Mouse (Mus musculus) heart, postnatal 4 days (tissue): Measurements from ENCODE around the gene Ttc39b. TPM values are rescaled to one million over a fixed set of nuclear protein-coding genes. Genes with fewer than 3 reads are reported as not detected.

ENCODE experiments used
- DNase-seq: peaks from one replicate; pipeline ENCODE4 v3.0.0; 2021
- total RNA-seq, 2 experiments: library from RNA; stranded (reverse); gene quantifications; 2 replicates each; pipeline ENCODE4 v1.2.3; 2021

Gene Ttc39b
- 10 to 100 TPM; 12.8 to 14.5 TPM for total RNA-seq

DNA sequence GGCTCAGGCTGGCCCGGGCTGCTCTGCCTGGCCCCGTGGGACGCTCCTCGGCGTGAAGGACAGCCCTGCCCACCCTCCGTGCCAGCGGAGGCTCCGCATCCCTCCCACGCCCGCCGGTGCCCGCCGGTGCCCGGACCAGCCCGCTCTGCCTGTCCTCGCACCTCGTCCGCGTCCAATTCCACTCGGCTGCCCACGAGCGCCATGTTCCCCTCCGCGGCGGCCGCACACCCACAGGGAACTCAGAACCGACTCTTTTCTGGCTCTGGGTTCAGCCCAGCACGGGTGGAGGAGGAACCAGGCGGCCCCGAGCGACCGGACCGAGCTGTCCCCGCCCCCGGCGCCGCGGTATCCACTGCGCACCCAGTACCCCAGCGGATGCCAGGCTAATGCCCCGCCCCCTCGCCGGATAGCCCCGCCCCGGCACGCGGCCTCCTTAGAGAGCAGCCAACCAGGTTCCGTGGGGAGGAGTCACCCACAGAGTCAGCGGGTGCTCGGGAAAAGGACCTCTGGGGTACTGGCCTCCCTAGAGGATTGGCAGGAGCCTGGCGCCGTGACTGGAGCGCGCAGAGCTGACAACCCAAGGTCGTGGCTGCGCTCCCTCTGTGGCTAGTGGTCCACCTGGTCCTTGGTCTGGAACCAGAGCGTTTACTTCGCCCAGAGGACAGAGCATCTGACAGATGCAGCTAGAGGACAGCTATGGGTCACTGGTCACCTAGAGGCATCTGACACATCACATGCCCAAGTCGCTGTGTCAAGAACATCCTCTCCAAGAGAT, at the start of gene Ttc39b:
Gene Ttc39b (minus strand): TSS at position 346 of the 775 bp plus-strand sequence.
- peak; percentile 99 for DNase-seq

DNA sequence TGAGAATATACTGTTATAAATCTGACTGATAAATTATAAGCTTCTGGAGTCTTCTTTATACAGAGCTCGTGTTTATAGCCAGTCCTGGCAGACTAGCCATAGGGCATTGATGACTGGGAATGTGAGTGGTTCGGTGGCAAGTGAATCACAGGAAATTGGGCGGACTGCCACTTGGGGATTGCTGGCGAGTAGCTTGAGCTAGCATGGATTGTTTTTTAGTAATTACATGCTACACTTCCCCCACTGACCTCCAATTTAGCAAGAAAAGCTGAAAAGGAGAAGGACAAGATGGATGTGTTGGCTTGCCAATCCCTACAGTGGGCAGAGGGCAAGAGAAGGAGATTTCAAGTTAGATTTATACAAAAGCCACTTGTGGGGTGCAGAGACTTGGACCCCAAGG, 49.3 kb upstream of the Ttc39b start:
- no peak for DNase-seq

DNA sequence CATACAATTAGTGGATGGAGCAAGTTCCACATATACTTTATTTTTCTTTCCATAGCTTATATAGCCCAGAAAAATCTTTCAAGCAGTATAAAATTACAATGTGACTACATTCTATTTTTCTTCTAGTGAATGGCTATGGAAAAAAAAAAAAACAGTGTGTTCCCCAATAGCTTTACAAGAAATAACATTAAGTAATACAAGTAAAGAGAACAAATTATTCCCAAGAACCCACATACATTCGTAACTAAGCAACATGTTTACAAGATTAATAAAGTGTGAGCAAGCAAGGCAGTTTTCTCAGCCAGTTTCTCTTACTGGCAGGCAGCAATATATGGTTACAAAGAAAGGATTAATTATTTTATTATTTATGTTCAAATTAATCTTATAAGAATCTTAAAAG, 33.7 kb upstream of the Ttc39b start:
- no peak for DNase-seq

DNA sequence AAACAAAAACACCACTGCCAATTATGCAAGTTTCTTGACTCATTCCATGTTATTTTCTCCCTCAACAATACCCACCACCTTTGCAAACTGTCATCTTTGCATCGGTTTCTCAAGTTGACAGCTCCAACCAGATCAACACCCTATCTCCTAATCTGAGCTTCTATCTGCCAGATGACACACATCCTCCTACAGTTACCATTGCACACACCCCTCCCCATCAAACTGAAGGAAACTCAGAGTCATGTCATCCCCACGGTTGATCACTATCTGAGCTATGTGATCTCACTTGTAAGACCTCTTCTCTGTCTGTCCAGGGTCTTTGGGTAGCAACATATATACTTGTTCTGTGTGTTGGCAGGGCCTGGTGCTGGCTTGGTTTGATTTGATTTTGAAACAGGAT, 30.7 kb upstream of the Ttc39b start:
- DNase-seq = no peak

DNA sequence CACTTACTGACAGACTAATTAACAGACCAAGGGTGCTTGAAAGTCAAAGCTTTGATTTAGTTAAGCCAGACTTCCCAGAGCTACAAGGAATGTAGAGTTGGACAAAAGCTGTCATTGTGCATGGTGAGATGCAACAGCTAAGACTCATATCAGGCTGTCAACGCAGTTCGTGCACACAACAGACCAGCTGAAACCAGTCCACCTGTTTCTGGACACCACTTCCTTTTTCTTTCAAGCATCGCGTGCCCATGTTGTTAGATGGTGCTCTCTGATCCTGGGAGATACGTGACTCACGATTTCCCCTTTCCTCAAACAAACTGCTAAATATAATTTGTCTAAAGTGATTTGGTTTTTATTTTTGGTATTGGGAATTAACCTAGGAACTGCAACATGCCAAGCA, 29.9 kb upstream of the Ttc39b start:
- peak; percentile 21 for DNase-seq

DNA sequence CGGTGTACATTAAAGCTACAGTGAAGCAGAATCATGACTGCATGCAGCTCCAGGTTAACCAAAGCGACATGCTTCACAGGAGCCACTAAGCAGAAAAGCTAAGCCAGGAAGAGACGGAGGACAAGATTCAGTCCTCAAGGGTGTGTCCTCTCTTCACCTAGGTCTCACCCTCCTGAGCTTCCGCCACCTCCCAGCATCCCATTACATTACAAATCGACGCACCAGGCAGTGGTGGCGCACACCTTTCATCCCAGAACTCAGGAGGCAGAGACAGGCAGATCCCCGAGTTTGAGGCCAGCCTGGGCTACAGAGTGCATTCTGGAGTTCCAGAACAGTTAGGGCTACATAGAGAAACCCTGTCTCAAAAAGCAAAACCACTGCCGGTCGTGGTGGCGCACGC, 29.2 kb upstream of the Ttc39b start:
- DNase-seq = no peak

DNA sequence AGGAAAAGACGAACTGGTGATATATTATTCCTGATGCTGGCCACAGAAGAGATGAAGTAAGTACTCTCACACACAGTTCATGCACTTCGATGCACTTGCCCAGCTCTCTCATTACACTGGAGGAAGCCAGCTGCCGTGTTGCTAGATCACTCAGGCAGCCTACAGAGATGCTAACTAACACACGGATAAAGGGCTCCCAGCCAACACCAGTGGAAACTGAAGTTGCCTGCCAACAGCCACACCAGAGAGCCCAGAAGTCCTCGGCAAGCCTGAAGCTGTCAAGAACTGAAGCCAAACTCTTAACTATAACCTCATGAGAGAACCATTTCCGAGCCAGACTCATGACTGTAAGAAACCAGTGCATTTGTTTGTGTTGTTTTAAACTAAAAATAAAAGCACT, 26.7 kb upstream of the Ttc39b start:
- DNase-seq = peak; percentile 94

DNA sequence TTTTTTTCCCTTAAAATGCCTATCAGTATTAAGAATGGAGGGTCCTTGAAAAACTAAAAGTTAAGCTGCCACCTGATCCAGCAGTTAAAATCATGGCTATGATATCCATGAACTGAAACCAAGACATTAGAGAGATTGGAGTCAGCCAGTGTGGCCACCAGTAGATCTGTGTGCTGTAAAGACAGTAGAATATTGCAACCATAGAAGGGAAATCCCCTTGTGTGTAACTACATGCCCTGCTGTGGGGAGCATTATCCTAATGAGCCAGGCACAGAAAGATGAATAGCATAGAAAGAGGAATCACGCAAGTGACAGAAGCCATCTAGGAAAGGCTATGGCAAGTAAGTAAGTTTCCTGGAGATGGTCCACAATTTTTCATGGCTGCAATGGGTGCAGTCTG, 24.9 kb upstream of the Ttc39b start:
- no peak for DNase-seq

DNA sequence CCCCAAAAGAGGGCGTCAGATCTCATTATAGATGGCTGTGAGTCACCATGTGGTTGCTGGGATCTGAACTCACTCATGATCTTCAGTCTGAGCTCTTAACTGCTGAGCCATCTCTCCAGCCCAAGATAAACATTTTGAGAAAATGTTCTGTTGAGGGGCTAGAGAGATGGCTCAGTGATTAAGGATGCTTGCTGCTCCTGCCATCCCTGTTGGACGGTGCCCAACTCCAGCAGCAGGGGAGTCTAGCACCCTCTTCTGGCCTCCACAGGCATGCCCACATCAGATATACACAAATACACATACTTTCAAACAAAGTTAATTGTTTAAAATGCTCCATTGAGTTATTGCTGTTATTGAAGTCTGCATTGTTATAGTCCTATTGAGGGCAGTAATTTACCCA, 19.8 kb upstream of the Ttc39b start:
- no peak for DNase-seq

DNA sequence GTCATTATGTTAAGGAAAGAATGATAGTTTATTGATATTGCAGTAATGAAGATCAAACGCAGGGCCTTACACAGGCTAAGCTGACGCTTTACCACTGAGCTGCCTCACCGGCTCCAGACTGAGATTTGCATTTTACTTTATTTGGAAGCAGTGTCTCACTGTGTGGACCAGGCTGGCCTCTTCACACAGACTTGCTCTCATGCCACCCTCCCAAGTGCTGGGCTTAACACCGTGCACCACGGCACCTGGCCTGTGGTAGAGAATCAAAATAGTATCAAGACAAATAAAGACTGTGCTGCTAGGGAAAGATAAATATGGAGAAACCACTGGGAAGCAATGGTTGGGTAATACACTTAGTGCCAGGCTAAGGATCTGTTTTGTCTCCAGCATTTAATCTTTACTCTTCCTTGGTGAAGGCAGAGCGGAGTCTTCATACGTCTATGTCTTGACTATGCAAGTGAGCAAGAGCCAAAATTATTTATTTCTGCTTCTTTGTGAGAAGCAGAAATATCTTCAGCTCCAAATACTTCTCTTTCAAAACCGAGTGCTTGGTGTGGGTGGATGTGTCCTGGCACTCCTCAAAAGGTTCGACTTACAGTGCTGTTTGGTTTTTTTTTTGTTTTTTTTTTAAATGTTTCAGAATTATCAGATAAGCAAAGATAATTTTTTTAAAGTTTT, 19.2 kb upstream of the Ttc39b start:
- DNase-seq = no peak

DNA sequence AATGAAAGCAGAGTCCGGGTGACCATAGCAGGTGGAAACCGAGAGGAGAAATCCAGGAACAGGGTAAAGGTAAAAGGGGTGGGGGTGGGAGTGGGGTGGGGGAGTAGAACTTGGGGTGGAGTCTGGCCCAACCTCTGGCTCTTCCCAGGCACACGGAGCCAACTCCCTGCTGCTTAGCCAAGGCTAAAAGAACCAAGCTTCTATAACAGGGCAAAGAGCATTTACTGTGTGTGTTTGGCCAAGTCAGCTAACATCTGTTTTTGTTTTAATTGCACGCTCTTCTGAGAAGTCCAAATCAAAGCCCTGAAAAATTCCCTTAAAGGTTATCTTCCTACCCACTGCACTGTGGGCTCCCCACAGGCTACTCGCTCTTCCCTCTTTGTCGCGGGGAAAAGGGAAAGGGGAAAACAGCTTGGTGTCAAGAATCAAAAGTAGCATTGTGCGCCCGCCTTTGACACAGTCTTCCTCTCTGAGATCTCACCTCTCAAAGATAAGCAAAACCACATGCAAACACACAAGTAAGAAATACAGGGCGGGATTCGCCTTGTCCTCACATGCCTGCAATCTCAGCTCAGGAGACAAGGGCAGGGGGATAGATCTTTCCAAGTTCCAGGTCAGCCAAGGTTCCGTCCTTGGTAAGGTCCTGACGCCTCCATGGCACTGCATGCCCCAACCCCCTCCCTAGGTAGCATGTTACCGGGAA, 18.4 kb upstream of the Ttc39b start:
- no peak for DNase-seq

DNA sequence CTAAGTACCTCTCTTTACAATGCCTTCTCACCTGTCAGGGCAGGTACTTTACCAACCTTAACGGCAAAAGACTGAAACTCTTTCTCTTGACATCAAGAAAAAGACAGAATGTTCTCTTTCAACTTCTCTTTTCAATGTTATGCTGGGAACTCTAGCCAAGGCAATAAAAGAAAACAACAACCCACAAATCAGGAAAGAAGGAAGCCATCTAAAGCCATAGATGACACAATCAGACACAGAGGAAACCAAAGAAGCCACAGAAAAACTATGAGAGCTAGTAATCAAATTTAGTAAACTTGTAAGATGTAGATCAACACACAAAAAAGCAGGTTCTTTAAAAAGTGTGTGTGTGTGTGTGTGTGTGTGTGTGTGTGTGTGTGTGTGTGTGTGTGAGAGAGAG, 15.3 kb upstream of the Ttc39b start:
- no peak for DNase-seq

DNA sequence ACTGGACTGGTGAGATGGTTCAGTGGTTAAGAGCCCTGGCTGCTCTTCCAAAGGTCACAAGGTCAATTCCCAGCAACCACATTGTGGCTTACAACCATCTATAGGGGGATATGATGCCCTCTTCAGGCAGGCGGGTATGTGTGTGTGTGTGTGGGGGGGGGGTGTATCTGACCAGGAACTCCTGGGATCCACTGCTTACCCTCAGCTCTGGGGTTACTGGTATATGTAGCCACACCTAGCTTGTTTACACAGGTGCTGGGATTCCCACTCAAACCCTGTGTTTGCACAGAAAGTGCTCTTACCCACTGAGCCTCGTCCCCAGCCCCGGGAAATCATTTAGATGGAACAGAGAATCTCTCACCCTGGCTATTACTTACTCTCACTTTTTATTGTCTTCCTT, 13.7 kb upstream of the Ttc39b start:
- no peak for DNase-seq

DNA sequence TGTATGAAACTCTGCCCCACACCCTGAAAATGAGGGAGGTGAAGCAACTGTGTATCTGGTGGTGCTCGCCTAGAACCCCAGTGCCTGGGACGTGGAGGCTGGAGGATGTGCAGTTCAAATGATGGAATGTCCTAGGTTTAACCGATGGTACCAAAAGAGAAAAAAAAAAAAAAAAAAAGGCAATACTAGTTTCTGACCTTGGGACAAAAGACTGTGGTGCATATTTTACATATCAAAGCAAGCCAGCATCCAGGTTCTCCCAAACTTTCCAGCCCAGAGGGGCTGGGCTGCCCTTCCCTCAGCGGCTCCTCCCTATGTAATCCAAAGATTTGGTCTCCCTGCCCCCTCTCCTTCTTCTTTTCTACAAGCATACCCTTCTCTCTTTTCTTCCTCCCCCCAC, 6.3 kb upstream of the Ttc39b start:
- DNase-seq = no peak

DNA sequence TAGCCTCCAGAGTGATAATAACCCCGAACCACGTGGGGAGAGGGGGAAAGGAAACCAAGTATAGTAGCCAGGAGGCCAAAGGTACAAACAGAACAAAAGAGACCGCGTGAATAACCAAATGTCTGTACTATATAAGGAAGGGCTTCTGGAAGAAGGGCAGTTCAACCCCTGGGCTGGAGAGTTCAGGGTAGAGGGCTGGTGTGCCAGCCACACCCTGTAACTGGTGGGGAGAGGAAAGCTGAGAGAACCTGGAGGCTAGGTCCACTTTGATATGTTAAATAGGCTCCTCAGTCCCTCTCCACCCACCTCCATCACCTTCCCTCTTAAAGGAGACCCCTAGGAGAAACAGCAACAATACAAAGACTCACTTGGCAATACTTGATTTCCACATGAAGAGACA, 5.6 kb upstream of the Ttc39b start:
- DNase-seq = no peak

DNA sequence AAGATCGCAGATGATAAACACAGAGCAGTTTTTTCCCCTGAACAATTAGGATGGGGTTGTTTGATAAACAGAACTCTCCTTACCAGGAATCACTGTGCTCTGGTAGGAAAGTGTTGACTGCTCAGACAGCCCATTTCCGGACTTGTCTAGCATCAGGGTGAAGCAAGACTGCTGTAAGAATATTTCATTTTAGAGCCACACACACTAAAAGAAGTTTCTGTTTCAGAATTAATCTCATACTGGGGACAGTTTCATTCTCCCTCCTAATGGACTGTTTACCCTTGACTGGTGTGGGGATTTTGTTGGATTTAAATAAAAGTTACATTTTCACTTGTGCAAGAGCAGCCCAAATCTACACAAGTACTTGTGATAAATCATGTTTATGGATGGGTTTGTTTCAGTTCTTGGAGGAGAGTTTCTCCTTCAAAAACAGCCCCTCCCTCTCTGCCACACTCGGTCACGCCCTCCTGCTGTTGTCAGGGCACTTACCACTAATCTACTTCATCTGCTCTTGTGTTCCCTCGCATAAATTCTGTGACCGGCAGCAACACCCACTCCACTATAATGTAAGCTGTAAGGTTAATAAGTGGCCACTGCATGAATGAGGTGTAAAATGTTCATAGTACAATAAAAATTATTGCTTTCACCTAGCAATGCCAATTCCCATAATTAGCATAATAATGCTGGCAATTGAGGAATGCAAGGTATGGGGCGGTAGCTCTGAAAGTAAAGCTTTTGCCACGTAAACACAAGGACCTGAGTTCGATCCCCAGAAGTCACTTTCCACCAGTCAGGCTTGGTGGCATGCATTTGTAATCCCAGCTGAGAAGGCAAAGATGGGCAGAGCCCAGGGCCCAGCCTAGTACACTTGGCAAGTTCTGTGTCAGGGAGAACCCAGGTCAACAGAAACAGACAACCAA, 4.2 kb upstream of the Ttc39b start:
- no peak for DNase-seq

DNA sequence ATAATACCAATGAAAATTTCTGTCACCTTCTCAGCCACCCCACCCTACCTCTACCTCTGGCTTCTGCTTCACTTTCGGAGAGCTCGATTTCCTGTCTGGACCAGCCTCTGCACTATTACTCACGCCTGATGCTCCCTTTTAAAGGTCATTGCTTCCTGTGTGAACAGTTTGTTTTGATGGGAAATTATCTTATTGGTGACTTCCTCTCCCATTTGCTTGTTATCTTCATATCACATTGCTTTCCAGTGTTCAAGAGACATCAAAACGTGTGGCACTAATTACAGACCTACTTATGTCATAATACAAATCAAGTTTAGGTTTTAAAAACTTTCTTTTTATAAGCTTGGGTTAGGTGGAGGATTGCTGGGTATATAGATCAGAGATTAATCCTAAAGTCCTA, 3.5 kb upstream of the Ttc39b start:
- DNase-seq = no peak

DNA sequence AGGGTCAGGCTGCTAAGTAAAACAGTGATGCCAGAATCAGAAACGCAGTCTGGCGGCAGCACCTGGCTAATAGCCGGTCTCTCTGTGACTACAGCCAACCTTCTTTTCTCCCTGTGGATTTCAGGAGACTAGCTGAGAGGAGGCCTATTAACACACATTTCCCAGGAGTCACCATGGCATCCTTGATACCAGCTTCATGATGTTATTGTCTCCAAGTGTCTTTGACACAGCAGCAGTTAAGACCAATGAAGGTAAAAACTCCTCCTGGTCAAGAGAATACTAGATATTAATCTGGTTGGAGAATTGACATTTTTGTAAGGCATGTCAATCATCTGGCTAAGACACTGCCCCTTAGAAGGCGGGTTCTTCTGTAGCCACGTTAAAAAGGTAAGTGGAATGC, 1.3 kb upstream of the Ttc39b start:
- DNase-seq = no peak

DNA sequence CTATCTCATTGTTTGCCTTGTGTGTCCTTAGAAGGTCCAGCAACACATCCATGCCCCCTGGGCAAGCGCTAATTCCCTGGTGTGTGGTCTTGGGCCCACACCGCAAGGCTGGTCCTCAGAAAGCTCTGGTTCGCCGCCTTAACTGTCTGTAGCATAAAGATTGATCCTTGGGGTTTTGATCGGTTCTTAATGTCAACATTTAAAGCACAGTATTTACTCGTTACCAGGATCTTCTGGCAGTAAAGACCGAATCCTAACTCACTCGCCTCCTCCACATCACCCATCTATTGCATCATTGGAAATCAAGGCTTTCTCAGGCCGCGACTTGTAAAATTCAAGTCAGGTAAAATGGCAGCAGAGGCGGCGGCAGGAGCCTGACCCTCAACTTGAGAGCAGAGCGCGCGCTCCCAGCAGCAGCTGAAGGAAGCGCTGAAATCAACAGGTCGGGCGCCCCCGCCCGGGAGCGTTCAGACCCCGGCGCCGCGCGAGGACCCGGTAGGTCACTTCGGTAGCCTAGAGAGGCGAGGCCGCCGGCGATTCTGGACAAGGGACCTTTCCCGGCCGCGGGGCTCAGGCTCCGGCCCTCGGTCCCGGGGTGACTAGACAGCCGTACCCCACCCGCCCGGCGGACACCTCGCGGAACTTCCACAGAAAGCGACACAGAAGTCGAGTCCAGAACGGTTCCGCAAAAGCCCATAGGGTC, 703 bp downstream of the Ttc39b start:
- peak; percentile 85 for DNase-seq

DNA sequence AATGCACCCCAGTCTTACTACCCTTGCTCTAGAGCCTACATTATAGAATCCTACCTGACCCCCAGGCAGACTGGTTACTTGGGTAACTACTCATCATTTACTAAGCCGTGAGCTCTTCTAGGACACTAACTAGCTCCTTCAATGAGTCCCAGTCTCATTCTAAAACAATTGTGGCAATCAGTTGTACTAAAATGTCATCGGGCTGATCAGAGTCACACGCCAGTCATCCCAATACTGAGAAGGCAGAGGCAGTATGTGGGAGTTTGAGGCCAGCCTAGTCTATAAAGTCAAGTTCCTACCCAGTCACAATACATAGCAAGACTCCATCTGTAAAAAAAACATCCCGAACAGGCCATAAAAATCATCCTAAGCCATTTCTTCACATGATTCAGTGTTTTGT, 4.3 kb downstream of the Ttc39b start:
- DNase-seq = no peak

DNA sequence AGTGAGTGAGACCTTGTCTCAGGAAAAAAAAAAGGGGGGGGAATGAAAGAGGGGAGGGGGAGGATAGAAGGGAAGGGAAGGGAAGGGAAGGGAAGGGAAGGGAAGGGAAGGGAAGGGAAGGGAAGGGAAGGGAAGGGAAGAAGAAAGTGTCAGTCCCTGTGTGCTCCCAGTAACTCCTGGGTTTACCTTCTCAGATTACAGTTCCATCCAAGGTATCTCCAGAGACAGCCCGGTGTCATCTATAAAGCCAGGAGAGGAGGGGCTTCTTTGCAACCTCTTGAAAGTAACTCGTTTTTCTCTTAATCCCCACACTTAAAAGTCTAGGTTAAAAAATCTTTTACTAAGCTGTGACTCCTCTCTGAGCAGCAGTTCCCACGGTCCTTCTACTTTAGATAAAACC, 5.3 kb downstream of the Ttc39b start:
- DNase-seq = no peak

DNA sequence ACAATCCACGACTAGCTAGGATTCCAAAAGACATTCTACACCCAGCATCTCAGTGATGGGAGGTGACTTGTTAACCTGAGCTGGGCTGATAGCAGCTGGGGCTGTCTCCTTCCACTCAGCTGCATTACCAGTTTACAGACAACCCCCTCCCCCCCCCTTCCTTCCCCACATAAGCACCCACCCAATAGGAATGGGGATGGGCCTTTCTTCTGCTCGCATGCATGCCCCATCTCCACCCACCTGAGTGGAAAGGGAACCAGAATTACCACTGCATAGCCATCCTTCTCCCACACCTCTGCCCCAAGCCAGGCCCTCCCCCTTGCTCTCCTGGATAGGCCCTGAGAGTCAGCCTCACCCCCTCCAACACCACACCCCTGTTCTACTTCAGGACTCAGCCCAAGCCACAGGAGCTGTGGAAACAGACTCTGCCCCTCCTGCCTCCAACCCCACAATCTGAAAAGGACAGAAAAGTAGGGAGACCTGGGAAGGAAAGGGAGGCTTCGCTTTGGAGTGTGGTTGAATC, 6.2 kb downstream of the Ttc39b start:
- no peak for DNase-seq
